Mouse (Mus musculus) bone marrow macrophage, adult 2 months (primary cell): ENCODE results near the gene Edrf1.

Experiments used
- CTCF ChIP-seq: IDR thresholded peaks from 2 replicates; pipeline ENCODE4 v1.5.1; 2012; ENCODE audit warnings: low read depth, mild to moderate bottlenecking, low read length, moderate library complexity
- POLR2A ChIP-seq: IDR thresholded peaks from 2 replicates; pipeline ENCODE4 v1.6.1; 2012; ENCODE audit warnings: mild to moderate bottlenecking, low read depth, low read length, borderline replicate concordance

GRCm38 (mm10) chr7:133701366-133701765 is 64.0 kb downstream of the Edrf1 start:
- TF ChIP-seq CTCF, result no peak
- TF ChIP-seq POLR2A, result no peak
